Mouse (Mus musculus): ENCODE results near the gene Cdc40.

DNA sequence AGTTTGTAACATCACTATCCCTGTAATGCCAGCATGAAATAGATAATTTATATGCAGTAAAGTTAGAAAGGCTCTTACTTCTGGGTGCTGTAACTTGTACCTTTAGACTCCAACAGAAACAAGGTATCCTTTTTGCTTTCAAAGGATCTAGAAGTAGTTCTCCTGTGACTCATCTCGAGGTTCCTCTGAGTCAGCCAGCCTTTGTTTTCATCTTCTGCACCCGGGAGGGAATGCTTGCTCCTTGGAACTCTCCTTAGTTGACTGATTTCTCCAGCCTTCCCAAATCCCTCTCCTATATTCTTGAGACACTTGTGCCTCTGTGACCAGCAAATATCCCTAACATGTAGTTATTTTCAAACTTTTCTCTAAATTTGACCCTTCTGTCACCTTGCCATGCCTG lies 25.5 kb upstream of the Cdc40 start:
- TF ChIP-seq CTCF (IDR thresholded peaks at IDR 0.05; ENCODE audit: low read depth, low read length) (no peak), POLR2A (IDR thresholded peaks at IDR 0.05; ENCODE audit: insufficient read depth, low read length) (no peak)

Data from ES-Bruce4 (cell line).